Mouse (Mus musculus) layer of hippocampus, adult 9-10 months (tissue): ENCODE results near the gene Smpdl3b.
"Not testable (repeated sequence)": the region's sequence is repeated elsewhere in the genome, so short reads cannot be mapped to it uniquely, and the experiment has no call there.

ENCODE experiments used
- DNase-seq: peaks from one replicate; pipeline ENCODE4 v3.0.0; 2022; ENCODE audit warnings: low spot score

The Smpdl3b gene

GRCm38 (mm10) chr4:132780288-132780687, 23.2 kb upstream of the Smpdl3b start:
- no peak for DNase-seq

DNA sequence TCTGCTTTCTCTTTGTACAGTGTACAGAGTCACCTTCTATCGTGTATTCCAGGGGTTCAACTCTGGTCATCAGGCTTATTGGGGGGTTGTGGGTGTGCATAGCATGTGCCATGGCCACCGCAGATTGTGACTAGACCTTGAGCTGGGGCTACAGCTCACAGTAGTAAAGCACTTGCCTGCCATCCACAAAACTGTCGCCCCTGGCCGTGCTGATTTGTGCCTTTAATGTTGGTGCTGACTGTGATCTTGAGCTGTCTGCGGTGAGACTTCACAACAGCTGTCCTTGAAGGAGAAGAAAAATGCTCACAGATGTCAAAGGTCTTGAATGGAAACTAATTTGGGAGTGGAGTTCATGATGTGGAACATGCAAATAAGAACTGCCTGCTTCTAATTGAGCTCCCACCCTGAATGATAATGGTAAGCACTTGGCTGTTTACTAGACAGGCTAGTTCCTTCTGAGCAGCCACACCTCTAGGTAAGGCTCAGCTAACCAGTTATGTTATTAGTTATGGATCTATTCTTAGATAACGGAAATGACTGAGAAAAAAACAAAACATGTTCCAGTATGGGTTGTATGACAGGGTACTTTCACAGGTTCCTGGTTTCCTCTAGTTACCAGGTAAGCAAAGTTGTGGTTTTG, 21.6 kb upstream of the Smpdl3b start:
- DNase-seq = no peak

- peak; percentile 68 for DNase-seq
Measured at GRCm38 (mm10) chr4:132776764-132777163, 19.7 kb upstream of the Smpdl3b start.

GRCm38 (mm10) chr4:132774905-132775304, 17.9 kb upstream of the Smpdl3b start:
- no peak for DNase-seq

DNA sequence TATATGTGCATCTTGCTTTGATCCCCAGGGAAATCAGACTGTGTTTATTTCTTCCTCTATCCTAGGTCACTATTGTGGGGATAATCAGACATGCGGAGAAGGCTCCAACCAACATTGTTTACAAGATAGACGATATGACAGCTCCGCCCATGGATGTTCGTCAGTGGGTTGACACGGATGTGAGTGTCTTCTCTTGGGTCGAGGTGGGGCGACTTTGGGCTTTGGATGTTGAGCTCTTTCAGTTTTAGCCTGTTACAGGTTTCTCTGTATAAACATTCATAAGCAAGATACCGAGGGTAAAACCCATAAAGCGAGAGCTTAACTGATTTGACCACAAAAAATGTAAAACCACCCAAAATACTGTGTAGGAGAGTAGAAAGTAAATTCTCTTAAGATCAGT, 14.7 kb upstream of the Smpdl3b start:
- DNase-seq = no peak

GRCm38 (mm10) chr4:132767914-132768876, 11.1 kb upstream of the Smpdl3b start, which contains the start of gene Rpa2:
TSS of gene Rpa2 (plus strand) at chr4:132768332.
- DNase-seq = peak; percentile 99

- DNase-seq = not testable (repeated sequence)
Measured at GRCm38 (mm10) chr4:132763125-132763524, 6.1 kb upstream of the Smpdl3b start.

GRCm38 (mm10) chr4:132762602-132763001, 5.5 kb upstream of the Smpdl3b start:
- no peak for DNase-seq

GRCm38 (mm10) chr4:132760296-132760695, 3.2 kb upstream of the Smpdl3b start:
- no peak for DNase-seq

- no peak for DNase-seq
Measured at GRCm38 (mm10) chr4:132757633-132758351, 740 bp upstream of the Smpdl3b start.

GRCm38 (mm10) chr4:132752992-132753391, 4.1 kb downstream of the Smpdl3b start:
- no peak for DNase-seq

- no peak for DNase-seq
Measured at GRCm38 (mm10) chr4:132749258-132749982, 7.6 kb downstream of the Smpdl3b start.

DNA sequence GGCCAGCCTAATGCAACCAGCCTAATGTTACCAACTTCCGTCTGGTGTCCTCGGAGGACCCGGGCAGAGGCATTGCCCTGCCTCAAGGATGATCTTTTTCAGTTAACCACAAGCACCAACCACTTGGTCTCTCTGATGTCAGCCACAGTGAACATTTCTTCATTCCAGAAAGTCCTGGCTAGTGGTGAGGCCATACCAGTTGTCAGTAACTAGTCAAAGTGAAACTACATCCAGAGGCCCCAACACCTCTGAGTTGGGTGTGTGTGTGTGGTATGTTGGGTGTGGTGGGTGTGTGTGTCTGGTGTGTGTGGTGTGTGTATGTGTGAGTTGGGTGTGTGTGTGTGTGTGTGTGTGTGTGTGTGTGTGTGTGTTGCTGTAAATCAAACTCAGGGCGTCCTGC, 8.3 kb downstream of the Smpdl3b start:
- no peak for DNase-seq

DNA sequence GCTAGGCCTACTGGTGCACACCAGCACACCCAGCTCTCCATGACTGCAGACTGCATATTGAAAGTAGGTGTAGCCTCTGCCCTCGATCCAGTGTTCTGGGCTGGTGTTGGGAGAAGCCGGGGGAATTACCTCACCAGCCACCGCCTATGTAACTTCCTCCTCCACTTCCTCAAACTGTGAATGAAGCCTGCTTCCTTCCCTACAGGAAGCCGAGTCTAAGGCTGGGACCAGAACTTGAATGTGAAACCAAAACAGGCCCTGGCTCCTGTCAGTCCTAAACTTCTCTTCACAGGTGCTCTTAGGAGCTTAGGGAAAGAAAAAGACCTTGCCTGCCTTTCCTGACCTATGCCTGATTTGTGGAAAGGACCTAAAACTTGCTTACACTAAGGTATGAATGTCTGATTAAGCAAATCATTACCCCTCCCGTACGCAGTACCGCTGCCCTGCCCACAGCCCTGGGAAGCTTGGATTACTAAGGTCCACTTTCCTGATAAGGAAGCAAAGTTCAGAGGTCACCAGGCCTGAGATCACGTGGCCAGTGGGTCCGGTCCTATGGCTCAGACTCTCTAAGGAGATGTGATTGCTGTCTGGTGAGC, 9.3 kb downstream of the Smpdl3b start:
- DNase-seq = no peak

- no peak for DNase-seq
Measured at GRCm38 (mm10) chr4:132746911-132747517, 10.0 kb downstream of the Smpdl3b start.

- DNase-seq = peak; percentile 58
Measured at GRCm38 (mm10) chr4:132743992-132744911, 12.8 kb downstream of the Smpdl3b start.

GRCm38 (mm10) chr4:132741491-132741890, 15.6 kb downstream of the Smpdl3b start:
- no peak for DNase-seq

DNA sequence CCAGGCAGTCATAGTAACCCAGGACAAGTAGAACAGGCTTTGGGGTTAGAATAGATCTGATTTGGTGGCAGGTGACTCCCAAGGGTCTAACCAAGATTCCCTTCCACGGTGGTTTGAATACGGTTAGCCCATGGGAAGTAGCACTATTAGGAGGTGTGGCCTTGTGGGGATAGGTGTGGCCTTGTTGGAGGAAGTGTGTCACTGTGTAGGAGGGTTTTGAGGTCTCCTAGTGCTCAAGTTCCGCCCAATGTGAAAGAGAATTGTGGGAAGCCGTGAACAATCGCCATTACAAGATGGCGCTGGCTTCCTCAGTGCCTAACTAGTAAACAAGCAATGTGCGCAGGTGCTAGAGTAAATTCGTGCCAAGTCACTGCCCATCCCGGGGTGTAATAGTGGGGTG, 19.9 kb downstream of the Smpdl3b start:
- DNase-seq = not testable (repeated sequence)

DNA sequence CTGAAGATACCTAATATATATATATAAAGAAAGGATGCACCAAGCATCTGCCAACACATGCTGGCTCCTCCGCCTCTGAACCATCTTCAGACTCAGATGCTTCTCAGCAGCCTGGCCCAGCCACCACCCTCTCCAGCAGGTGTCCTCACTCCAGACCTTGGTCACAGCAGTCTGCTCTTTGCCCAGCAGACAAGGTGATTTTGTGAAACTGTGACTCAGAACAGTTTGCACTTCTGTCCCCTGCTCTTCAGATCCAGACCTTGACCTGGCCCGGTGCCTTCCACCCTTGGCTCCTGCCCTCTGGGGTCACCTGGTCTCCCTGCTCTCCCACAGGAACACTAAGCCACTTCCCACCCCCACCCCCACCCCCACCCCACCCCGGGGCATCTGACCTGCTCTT, 21.2 kb downstream of the Smpdl3b start:
- DNase-seq = no peak

GRCm38 (mm10) chr4:132735389-132735788, 21.7 kb downstream of the Smpdl3b start:
- no peak for DNase-seq
